Mouse (Mus musculus) urinary bladder, postnatal 10 days (tissue): ENCODE results near the gene Farp1.

Source experiments
- DNase-seq: peaks from one replicate; pipeline ENCODE4 v3.0.0; 2022; ENCODE audit warnings: low spot score

Farp1 gene

GRCm38 (mm10) chr14:121145698-121146097, 110.7 kb downstream of the Farp1 start:
- no peak for DNase-seq

DNA sequence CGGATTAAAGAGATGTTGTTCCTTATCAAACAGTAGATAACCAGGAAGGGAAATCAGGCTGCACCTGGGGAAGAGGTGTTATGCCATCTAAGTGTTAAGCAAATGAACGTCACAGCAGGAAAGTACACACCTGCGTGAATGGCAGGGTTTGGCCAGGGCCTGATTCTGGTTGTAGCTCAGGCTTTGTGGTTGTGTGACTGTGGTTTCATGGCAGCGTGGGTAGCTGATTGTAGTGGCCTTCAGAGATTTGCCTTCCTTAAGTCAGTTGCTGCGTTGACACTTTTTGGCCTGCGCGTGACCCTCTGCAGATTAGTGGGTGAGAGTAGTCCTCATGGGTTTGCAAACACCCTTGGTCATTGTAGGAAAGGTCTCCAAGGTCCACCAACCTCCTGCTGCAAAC, 111.2 kb downstream of the Farp1 start:
- no peak for DNase-seq

DNA sequence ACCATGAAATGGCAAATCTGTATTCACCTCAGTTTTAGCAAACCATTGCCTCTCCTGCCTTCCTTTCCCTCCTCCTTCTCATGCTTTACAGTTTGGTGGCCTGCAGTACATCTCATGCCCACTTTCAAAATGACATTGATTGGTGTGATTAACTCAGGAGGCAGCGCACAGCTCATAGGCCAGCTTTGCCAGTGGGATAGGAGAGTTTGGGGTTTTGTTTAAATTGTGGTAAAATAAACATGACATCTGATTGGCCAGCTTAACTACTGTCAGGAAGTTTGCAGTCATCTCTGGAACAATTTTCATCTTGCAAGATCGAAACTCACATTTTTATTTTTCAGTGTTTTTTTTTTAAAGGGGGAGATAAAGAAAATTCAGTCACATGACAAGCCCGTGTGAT, 112.0 kb downstream of the Farp1 start:
- DNase-seq, result no peak

DNA sequence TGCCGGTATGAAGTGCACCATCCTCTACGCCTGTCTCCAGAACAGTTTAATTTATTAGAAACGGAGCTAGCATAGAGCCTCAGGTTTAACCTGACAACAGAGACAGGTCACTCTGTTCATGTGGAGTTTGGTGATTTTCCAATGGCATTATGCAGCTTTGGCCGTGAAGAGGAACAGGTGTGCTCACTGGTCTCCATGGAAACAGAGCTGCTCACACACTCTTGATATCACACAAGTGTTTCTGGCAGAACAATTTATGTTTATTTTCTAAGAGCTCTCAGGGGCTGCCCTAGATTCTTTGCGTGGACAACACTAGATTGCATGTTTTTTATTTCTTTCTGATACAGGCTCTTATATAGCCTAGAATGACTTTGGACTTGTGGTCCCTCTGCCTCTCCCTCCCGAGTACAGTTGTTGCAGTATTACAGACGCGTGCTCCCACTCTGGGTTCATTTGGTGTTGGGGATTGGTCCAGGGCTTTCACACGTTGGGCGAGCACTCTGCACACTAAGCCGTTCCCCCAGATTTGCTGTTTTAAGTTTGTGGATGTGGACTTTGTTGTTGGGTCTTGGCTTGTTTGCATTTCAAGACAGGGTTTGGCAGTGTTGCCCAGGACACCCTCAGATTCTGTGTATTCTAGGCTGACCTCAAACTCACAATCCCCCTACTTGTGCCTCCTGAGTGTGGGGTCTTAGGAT, 113.2 kb downstream of the Farp1 start:
- no peak for DNase-seq

DNA sequence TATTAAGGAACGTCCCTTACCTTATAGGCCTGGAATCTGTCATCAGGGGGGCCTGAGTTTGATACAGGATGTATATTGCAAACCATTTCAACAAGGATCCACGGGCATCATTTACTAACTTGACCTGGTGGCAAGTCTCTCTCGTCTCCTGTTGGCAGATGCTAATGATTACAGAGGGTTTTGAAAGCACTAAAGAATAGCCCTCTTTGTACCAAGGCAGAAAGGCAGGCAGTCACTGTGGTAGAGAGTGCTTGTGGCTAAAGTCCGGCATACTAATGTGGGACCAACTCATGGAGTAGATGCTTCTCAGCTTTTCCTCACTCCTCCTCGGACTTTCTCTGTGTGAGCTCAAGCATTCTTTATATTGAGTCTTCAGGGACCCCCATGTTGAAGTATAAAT, 115.0 kb downstream of the Farp1 start:
- DNase-seq, result no peak

GRCm38 (mm10) chr14:121151837-121152236, 116.8 kb downstream of the Farp1 start:
- DNase-seq, result no peak

DNA sequence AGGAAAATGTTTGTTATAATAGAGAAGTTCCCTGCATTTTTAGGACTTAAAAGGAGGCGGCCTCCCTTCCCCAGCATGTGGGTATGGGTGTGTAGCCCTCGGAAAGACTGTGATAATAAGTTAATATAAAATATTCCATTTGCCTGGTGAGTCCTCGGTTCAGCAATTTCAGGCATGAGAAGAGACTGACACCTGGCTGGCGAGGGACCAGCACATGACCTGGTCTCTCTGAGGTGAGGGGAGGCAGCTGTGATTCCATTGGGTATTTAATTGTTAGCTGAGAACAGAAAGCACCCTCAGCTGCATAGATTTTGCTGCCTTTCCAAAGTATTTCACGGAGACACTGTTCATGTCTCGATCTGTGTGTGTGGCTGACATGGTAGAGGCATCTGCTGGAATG, 117.8 kb downstream of the Farp1 start:
- no peak for DNase-seq

DNA sequence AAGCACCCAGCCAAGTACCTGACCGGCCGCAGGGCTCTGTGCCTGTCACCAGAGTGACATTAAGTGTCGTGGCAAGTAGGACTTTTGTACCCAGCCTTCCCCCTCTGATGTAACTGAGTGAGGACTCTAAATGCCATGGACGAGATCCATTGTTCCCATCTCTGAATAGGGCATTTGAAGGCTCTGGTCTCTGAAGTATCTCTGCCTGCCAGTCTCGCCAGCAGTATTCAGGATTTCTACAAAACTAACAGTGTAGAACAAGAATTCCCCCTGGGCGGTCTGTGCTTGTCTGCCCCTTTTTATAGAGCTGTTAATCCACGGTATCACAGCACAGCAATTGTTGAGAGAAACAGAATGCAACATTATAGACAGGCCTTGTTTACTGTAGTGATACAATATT, 118.3 kb downstream of the Farp1 start:
- DNase-seq, result no peak

DNA sequence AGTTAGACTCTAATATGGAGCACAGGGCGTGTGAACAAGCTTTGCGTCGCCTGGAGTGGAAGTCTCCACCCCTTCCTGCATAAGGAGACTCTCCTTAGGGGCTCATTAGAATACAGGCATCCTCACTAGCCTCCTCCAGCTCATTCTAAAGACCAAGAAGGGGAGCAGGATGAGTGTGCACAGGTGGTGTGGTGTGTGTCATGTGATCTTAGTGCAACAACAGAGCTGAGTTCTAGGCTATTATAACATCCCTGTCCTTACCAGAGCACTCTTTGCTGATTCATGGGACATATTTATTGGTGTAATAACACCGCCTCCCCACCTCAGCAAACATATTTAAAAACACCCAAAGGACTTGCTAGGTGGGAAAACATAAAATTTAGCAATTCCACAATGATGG, 120.2 kb downstream of the Farp1 start:
- DNase-seq, result no peak

DNA sequence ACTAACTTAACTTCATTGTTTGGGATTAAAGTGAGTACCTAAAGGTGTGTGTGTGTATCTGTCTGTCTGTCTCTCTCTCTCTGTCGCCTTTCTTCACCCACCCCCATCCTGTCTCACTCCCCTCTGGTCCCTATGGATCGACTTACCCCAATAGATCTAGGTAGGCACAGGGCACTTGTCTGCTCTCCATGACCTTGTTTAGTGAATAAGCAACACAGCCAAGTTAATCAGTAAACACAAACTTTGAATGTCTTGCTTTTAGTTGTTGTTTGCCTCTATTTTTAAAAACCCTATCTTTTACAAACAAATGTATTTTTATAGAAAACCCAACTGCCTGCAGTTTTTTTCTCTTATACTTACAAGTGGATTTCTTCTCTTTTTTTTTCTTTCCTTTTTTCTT, 123.6 kb downstream of the Farp1 start:
- no peak for DNase-seq

DNA sequence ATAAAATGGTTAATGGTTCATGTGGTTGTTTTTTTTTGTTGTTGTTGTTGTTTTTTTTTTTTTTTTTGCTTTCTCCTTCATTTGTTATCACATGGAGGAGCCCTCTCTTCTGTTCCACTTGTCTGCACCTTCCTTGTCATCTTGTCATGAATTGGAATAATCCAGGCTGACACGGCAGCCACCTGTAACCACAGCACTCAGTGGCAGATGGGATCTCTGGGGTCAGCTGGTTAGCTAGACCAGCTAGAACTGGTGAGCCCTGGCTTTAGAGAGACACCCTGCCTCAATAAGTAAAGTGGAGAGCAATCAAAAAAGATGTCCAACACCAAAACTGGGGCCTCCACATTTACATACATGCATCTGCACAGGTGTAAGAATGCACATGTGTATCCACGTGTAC, 127.8 kb downstream of the Farp1 start:
- no peak for DNase-seq

- DNase-seq, result no peak
These were observed 129.9 kb downstream of the Farp1 start for GRCm38 (mm10) chr14:121164866-121165265.

- no peak for DNase-seq
These were observed 130.5 kb downstream of the Farp1 start for GRCm38 (mm10) chr14:121165408-121166037.

DNA sequence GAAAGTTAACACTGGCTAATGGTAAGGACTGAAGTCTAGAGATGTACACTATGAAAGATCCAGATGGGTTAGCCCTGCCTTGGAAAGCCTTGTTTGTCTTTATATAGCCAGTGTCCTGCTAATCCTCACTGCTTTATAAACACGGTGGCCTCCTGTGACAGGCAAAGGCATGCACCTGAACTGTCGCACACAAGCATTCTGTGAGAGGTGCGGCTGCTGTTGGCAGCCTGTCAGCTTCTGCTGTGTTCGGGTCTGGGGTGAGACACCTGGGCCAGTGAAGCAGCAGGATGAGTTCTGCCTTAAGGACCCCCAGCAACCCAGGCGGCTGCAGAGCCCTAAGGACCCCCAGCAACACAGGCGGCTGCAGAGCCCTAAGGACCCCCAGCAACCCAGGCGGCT, 131.0 kb downstream of the Farp1 start:
- DNase-seq, result no peak

DNA sequence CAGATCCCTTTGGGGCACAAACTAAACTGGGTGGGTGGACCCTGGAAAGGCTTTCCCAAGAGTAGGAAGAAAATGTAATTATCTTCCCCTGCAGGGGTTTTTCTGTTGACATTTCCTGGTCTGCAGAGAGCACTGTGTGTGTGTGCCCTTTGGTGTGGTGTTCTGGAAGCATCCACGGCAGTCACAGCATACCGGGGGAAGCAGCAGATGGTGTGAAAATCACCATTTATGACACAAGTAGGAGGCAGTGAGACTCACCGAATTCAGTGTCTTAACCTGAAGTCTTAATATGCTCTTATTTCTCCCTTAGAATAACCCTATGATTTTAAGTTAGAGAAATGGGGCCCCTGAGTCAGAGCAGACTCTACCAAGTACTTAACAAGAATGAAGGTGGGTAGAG, 133.7 kb downstream of the Farp1 start:
- DNase-seq, result no peak

GRCm38 (mm10) chr14:121170321-121170720, 135.3 kb downstream of the Farp1 start:
- no peak for DNase-seq

DNA sequence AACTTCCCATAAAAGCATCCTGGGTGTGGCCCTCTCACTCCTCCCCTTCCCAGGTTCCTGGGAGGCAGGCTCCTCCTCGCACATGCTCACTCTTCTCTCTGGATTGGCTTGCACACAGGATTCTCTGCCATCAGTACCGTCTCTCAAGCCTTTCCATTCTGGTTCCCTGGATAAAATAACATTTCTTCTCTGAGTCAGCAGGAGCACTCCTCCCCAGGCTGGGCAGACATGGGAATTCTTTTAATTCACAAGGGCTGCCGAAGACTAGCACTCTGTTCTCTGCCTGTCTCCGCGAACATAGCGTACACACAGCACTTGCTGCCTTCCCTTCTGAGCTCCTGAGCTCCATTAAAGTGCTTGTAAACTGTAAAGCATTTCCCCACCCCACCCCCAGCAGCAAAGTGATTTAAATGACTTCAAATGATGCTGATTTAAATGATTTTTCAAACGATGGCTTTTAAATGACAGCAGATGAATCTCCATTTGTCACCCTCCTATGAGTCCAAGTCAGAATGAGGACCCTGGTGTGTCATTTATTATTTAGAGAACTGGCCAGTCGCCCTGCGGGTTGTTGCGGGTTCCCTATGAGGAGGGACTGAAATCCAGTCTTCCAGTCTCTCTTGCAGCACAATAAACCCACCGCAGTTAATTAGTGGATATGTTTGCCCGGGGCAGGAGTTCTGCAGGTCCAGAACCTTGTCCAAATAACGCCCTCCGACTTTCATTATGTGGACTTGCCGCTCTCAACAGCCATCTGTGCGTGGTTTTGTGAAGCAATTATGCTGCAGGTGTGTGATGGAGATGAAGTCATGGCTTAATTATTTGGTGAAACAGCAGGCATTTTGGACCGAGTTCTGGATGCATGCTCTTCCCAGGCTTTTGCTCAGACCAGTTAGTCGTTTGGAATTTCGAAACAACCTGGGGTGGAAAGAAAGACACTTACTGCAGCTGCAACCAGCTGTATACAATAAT, 137.4 kb downstream of the Farp1 start:
- no peak for DNase-seq

DNA sequence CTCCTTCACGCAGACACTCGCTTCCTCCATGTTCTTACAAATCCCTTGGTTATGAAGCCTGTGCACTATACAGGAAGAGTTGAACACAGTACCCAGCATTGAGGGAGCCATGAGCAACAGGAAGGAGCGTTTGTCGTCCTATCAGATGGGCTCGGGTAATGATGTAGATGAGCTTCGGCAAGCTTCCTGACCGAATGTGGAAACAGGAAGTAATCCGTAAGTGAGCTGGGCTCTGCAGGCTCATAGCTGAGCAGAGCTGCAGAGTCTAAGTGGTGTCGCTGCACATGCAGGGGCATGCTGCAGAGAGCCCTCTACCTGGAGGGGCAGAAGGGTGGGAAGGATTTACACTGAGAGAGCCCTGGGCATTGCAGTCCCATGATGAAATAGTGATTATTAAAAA, 140.4 kb downstream of the Farp1 start:
- no peak for DNase-seq

DNA sequence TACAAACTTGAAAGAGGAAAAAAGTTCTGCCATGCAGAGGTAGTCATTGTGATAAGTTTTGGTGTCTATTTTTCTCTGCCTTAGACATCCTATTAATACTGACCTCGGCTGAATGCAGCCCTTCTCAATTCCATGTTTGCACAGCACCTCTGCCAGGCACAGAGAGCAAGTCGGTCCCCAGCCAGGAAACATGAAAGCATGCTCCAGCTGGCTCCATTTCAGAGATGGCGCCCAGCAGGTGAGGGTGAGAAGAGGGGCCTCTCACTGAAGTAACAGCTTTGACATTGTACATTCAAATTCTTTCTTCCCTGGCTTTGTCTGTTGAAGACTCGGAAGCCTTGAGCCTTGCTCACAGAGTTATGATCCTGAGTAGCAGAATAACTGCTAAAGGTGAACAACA, 140.9 kb downstream of the Farp1 start:
- no peak for DNase-seq

DNA sequence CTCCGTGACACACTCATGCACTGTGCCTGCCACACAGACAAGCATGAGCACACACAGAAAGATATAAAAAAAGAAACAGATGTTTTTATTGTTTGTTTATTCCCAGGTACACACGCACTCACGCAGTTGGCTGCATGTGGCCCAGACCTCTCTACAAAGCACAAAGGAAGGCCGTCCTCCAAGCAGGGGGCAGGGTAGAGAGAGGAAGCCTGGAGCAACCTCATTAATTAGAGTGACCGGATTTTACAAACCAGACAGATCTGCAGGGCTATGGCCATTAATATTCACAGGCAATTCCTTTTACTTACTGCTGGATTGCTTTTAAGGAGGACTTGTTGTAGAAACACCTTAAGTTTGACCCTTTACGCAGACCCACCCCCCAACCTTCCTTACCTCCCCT, 142.9 kb downstream of the Farp1 start:
- DNase-seq, result no peak

DNA sequence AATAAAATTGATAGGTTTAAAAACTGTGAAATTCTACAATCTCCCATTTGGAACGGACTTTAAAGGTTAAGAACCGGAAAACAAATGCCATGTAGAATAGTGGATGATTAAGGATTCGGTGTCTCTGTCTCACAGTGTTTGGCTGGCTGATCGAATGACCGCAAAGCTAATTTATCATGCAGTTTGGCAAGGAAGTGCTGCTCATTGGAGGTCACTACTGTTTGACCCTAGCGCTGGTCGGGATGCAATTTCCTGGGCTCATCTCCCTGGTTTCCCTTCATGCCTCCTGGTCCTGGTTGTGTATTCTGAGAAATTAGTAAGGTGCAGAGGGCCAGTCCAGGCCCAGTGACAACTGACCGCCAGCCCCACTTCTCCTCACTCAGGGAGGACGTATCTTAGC, 145.6 kb downstream of the Farp1 start:
- DNase-seq, result no peak

DNA sequence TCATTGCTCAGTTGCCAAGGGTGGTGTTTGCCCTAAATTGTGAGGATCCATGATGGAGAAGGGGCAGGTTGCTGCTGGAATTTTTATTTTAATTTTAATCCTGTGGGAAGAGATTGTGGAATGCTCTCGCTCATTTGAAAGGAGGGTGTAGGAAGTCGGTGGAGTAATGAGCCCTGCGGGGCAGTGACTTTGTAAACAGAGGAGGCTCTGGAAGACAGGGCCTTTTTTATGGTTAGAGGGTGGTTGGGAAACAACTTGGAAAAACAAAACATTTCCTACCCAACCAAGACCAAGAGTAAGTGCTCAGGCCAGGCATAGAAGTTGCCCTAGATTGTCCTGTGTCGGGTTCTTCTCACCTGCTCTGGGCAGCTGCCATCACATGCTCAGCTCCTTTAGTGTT, 146.8 kb downstream of the Farp1 start:
- no peak for DNase-seq

GRCm38 (mm10) chr14:121182967-121183366, 148.0 kb downstream of the Farp1 start:
- DNase-seq, result no peak
